Mouse (Mus musculus): Measurements from ENCODE around the gene Cpsf6. TPM values are rescaled to one million over a fixed set of nuclear protein-coding genes. Genes with fewer than 3 reads are reported as not detected.

The Cpsf6 gene
- polyA plus RNA-seq, 2 experiments, result 119 to 144 TPM

- no peak for TF ChIP-seq POLR2A (IDR thresholded peaks at IDR 0.05; ENCODE audit: borderline replicate concordance, extremely low read depth, insufficient read depth, insufficient read length)
- H3K4me2 ChIP-seq (replicated peaks; ENCODE audit: low read depth, low read length, severe bottlenecking), result no peak overlapping the region
- 77% methylated on average over 13 of the region's 13 CpGs for WGBS
- H3K27me3 ChIP-seq (ENCODE audit: control insufficient read depth, insufficient read depth, low read length), result no peaks in the 10 kb centered on the region
- H3K9ac ChIP-seq (ENCODE audit: low read depth, low read length, severe bottlenecking), result no peak overlapping the region
- H3K27ac ChIP-seq (replicated peaks; ENCODE audit: low read depth, low read length), result no peak overlapping the region
- ATAC-seq (ENCODE audit: low FRiP score, low read depth), result no peak
- H3K4me3 ChIP-seq (replicated peaks; ENCODE audit: low read length), result no peak overlapping the region
- no peaks in the 10 kb centered on the region for H3K36me3 ChIP-seq (ENCODE audit: control insufficient read depth, insufficient read depth, low read length)
- DNase-seq (ENCODE audit: low spot score), result no peak
- peaks cover 8% of the 10 kb centered on the region; the same call in 1 of the 2 replicates for H3K4me1 ChIP-seq (ENCODE audit: control insufficient read depth, insufficient read depth, low read length)
- H3K9me3 ChIP-seq (ENCODE audit: control insufficient read depth, low read length), result no peaks in the 10 kb centered on the region
Observed at GRCm38 (mm10) chr10:117413562-117414527, 34.0 kb upstream of the Cpsf6 start.

GRCm38 (mm10) chr10:117412474-117413057 lies 32.8 kb upstream of the Cpsf6 start:
- Histone ChIP-seq H3K4me3 (replicated peaks; ENCODE audit: low read length) (no peak overlapping the region), H3K4me2 (replicated peaks; ENCODE audit: low read depth, low read length, severe bottlenecking) (no peak overlapping the region), H3K9me3 (ENCODE audit: control insufficient read depth, low read length) (no peaks in the 10 kb centered on the region), H3K36me3 (ENCODE audit: control insufficient read depth, insufficient read depth, low read length) (no peaks in the 10 kb centered on the region), H3K9ac (ENCODE audit: low read depth, low read length, severe bottlenecking) (no peak overlapping the region), H3K27ac (replicated peaks; ENCODE audit: low read depth, low read length) (no peak overlapping the region), H3K4me1 (ENCODE audit: control insufficient read depth, insufficient read depth, low read length) (0 out of 2 replicates have a peak, but pooled peaks cover 2% of the 10 kb centered on the region), H3K27me3 (ENCODE audit: control insufficient read depth, insufficient read depth, low read length) (no peaks in the 10 kb centered on the region)
- ATAC-seq (ENCODE audit: low FRiP score, low read depth), result no peak
- 82% methylated on average over 7 of the region's 7 CpGs for WGBS
- DNase-seq (ENCODE audit: low spot score), result no peak
- TF ChIP-seq POLR2A (IDR thresholded peaks at IDR 0.05; ENCODE audit: borderline replicate concordance, extremely low read depth, insufficient read depth, insufficient read length), result no peak

DNA sequence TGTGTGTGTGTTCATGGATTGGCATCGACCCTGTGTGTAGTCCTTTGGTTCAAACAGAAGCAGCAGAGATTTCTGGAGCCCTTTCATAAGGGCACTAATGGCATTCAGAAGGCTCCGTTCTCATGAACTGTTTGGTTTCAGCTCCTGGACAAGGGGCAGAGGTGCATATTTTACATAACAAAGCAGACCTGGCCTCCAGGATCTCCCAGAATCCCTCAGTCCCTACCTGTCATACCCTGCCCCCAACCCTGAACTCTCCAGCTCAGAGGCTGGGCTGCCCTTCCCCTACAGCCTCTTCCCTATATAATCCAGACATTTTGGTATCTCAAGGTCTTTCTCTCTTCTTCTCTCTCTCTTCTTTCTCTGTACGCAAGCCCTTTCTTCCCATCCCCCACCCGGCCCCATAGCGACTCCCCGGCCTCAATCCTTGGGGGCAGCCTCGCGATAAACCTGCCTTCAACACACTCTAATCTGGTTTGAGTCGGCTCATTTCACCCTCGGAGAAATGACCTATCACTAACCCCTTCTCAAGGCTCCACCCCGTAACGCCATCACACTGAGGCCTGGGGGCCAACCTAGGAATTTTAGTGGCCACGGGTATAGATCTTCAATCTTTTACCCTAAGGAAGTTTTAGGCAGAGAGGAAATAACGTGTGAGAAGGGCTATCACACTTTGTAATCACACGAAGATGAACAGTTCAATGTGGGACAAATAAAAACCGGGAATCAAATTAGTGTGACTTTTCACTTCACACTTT lies 32.1 kb upstream of the Cpsf6 start:
- 39% methylated on average over 16 of the region's 16 CpGs for WGBS
- H3K4me1 ChIP-seq (ENCODE audit: control insufficient read depth, insufficient read depth, low read length), result no peaks in the 10 kb centered on the region
- H3K27ac ChIP-seq (replicated peaks; ENCODE audit: low read depth, low read length), result no peak overlapping the region
- no peaks in the 10 kb centered on the region for H3K36me3 ChIP-seq (ENCODE audit: control insufficient read depth, insufficient read depth, low read length)
- DNase-seq (ENCODE audit: low spot score) (no peak), ATAC-seq (ENCODE audit: low FRiP score, low read depth) (no peak)
- H3K9me3 ChIP-seq (ENCODE audit: control insufficient read depth, low read length), result no peaks in the 10 kb centered on the region
- no peaks in the 10 kb centered on the region for H3K27me3 ChIP-seq (ENCODE audit: control insufficient read depth, insufficient read depth, low read length)
- H3K4me2 ChIP-seq (replicated peaks; ENCODE audit: low read depth, low read length, severe bottlenecking), result no peak overlapping the region
- no peak overlapping the region for H3K9ac ChIP-seq (ENCODE audit: low read depth, low read length, severe bottlenecking)
- H3K4me3 ChIP-seq (replicated peaks; ENCODE audit: low read length), result no peak overlapping the region
- TF ChIP-seq POLR2A (IDR thresholded peaks at IDR 0.05; ENCODE audit: borderline replicate concordance, extremely low read depth, insufficient read depth, insufficient read length), result no peak

GRCm38 (mm10) chr10:117411131-117411530 lies 31.3 kb upstream of the Cpsf6 start:
- H3K27me3 ChIP-seq (ENCODE audit: control insufficient read depth, insufficient read depth, low read length), result no peaks in the 10 kb centered on the region
- H3K4me1 ChIP-seq (ENCODE audit: control insufficient read depth, insufficient read depth, low read length), result no peaks in the 10 kb centered on the region
- DNase-seq (ENCODE audit: low spot score) (no peak), ATAC-seq (ENCODE audit: low FRiP score, low read depth) (no peak)
- H3K9me3 ChIP-seq (ENCODE audit: control insufficient read depth, low read length), result no peaks in the 10 kb centered on the region
- H3K36me3 ChIP-seq (ENCODE audit: control insufficient read depth, insufficient read depth, low read length), result no peaks in the 10 kb centered on the region
- H3K9ac ChIP-seq (ENCODE audit: low read depth, low read length, severe bottlenecking), result no peak overlapping the region
- no peak overlapping the region for H3K27ac ChIP-seq (replicated peaks; ENCODE audit: low read depth, low read length)
- 74% methylated on average over 6 of the region's 6 CpGs for WGBS
- no peak overlapping the region for H3K4me3 ChIP-seq (replicated peaks; ENCODE audit: low read length)
- no peak overlapping the region for H3K4me2 ChIP-seq (replicated peaks; ENCODE audit: low read depth, low read length, severe bottlenecking)
- no peak for TF ChIP-seq POLR2A (IDR thresholded peaks at IDR 0.05; ENCODE audit: borderline replicate concordance, extremely low read depth, insufficient read depth, insufficient read length)

DNA sequence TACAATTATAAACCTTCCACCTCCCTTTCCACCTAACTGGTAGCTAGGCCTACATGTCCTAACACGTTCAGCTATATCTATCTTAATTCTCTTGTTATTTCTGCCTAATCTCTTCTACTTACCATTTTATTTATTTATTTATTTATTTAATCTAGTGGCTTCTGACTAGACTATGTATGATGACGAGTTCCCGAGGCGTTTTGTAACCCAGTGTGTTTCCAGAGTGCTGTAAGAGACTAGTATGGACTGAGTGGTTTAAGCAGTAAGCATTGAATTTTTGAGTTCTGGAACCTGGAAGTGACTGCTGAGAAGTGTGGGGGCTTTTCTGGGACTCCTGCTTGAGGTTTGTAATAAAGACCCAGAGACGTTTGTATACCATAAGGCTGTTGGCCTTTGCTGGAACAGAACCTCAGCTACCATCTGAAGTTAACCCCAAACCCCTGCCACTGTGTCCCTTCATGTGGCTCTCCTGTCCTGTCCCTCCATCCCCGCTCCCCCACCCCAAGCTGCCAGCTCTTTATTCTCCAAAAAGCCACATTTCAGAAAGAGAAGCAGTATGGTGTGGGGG lies 30.8 kb upstream of the Cpsf6 start:
- WGBS, result 81% methylated on average over 6 of the region's 6 CpGs
- Histone ChIP-seq H3K4me2 (replicated peaks; ENCODE audit: low read depth, low read length, severe bottlenecking) (no peak overlapping the region), H3K4me1 (ENCODE audit: control insufficient read depth, insufficient read depth, low read length) (no peaks in the 10 kb centered on the region), H3K4me3 (replicated peaks; ENCODE audit: low read length) (no peak overlapping the region), H3K27ac (replicated peaks; ENCODE audit: low read depth, low read length) (no peak overlapping the region), H3K9me3 (ENCODE audit: control insufficient read depth, low read length) (no peaks in the 10 kb centered on the region), H3K9ac (ENCODE audit: low read depth, low read length, severe bottlenecking) (no peak overlapping the region), H3K36me3 (ENCODE audit: control insufficient read depth, insufficient read depth, low read length) (no peaks in the 10 kb centered on the region), H3K27me3 (ENCODE audit: control insufficient read depth, insufficient read depth, low read length) (no peaks in the 10 kb centered on the region)
- no peak for ATAC-seq (ENCODE audit: low FRiP score, low read depth)
- no peak for TF ChIP-seq POLR2A (IDR thresholded peaks at IDR 0.05; ENCODE audit: borderline replicate concordance, extremely low read depth, insufficient read depth, insufficient read length)
- DNase-seq (ENCODE audit: low spot score), result no peak
